Mouse (Mus musculus) erythroblast, adult 5-6 weeks (primary cell): ENCODE data around the gene Rps25. TPM values are rescaled to one million over a fixed set of nuclear protein-coding genes. Genes with fewer than 3 reads are reported as not detected.
"Not testable (repeated sequence)": the region's sequence is repeated elsewhere in the genome, so short reads cannot be mapped to it uniquely, and the experiment has no call there.

Source experiments
- ATAC-seq: replicated peaks from 2 replicates; pipeline ENCODE4 v1.8.0; 2016; ENCODE audit warnings: moderate number of reproducible peaks, mild to moderate bottlenecking, moderate TSS enrichment, inconsistent platforms; ENCODE audit not compliant: poor library complexity, low FRiP score, severe bottlenecking
- total RNA-seq, 2 experiments: library from RNA; stranded (forward) in 1 of 2; stranded (reverse) in 1 of 2; fragments of 150-400 nt in 1 of 2; fragments of 200-764, 138-1000 nt in 1 of 2; gene quantifications; 2 replicates each; pipeline versions ENCODE4 v1.2.3 to v1.2.4; 2015 to 2017; ENCODE audit warnings: low replicate concordance in 2 of 2

Gene Rps25
- 639 and 656 TPM in 2 replicates for total RNA-seq (2015; ENCODE audit: low replicate concordance)
- 277 and 380 TPM in 2 replicates for total RNA-seq (2017; ENCODE audit: low replicate concordance)

- ATAC-seq: peak; percentile 96
These were observed at the start of gene Rps25, which contains the start of gene Trappc4 for GRCm38 (mm10) chr9:44406906-44407751. TSS of gene Rps25 (plus strand) at chr9:44407139. TSS of gene Trappc4 (minus strand) at chr9:44407600.

GRCm38 (mm10) chr9:44357207-44357606 lies 49.7 kb upstream of the Rps25 start:
- ATAC-seq: peak; percentile 67

GRCm38 (mm10) chr9:44361190-44361917 lies 45.6 kb upstream of the Rps25 start, which contains the start of gene Vps11:
TSS of gene Vps11 (minus strand) at chr9:44361670.
- peak; percentile 97 for ATAC-seq

- not testable (repeated sequence) for ATAC-seq
These were observed 45.0 kb upstream of the Rps25 start for GRCm38 (mm10) chr9:44361931-44362330.

- ATAC-seq: no peak
These were observed 42.5 kb upstream of the Rps25 start for GRCm38 (mm10) chr9:44364480-44364879.

- peak; percentile 70 for ATAC-seq
These were observed 33.6 kb upstream of the Rps25 start for GRCm38 (mm10) chr9:44373386-44373785.

GRCm38 (mm10) chr9:44376141-44376540 lies 30.8 kb upstream of the Rps25 start:
- no peak for ATAC-seq

- ATAC-seq: not testable (repeated sequence)
These were observed 29.6 kb upstream of the Rps25 start for GRCm38 (mm10) chr9:44377335-44377734.

GRCm38 (mm10) chr9:44378153-44378730 lies 28.7 kb upstream of the Rps25 start:
- no peak for ATAC-seq

GRCm38 (mm10) chr9:44379054-44379834 lies 27.7 kb upstream of the Rps25 start, which contains the start of gene Hyou1:
TSS of gene Hyou1 (plus strand) at chr9:44379490.
- ATAC-seq: peak; percentile 94

GRCm38 (mm10) chr9:44379862-44380261 lies 27.1 kb upstream of the Rps25 start:
- peak; percentile 14; the same call in 1 of the 2 replicates for ATAC-seq

GRCm38 (mm10) chr9:44384596-44384995 lies 22.3 kb upstream of the Rps25 start:
- ATAC-seq: no peak

- ATAC-seq: no peak
These were observed 19.7 kb upstream of the Rps25 start for GRCm38 (mm10) chr9:44387221-44387620.

- ATAC-seq: peak; percentile 79
These were observed 17.7 kb upstream of the Rps25 start for GRCm38 (mm10) chr9:44389273-44389672.

GRCm38 (mm10) chr9:44391466-44391865 lies 15.5 kb upstream of the Rps25 start:
- peak; percentile 79 for ATAC-seq

- ATAC-seq: peak; percentile 96
These were observed 10.1 kb upstream of the Rps25 start, which contains the start of gene Slc37a4 for GRCm38 (mm10) chr9:44396684-44397411. TSS of gene Slc37a4 (plus strand) at chr9:44396852.

GRCm38 (mm10) chr9:44398087-44398486 lies 8.9 kb upstream of the Rps25 start:
- ATAC-seq: no peak

GRCm38 (mm10) chr9:44398551-44398950 lies 8.4 kb upstream of the Rps25 start:
- ATAC-seq: no peak
